Mouse (Mus musculus) E14TG2a.4 (cell line): ENCODE measurements around the gene Gm13306.
"Not testable (repeated sequence)": the region's sequence is repeated elsewhere in the genome, so short reads cannot be mapped to it uniquely, and the experiment has no call there.

Experiments used
- H3K27me3 ChIP-seq: 2 replicates; pipeline ENCODE4 v1.6.1; 2014; ENCODE audit warnings: low read length, control low read depth; ENCODE audit not compliant: insufficient read depth
- H3K36me3 ChIP-seq: 2 replicates; pipeline ENCODE4 v1.6.1; 2014; ENCODE audit warnings: low read length, control low read depth; ENCODE audit not compliant: insufficient read depth
- H3K4me1 ChIP-seq: replicated peaks from 2 replicates; pipeline ENCODE4 v1.6.1; 2014; ENCODE audit warnings: low read depth, low read length, control low read depth
- H3K4me3 ChIP-seq: replicated peaks from 2 replicates; pipeline ENCODE4 v1.5.1; 2014; ENCODE audit warnings: mild to moderate bottlenecking, low read length
- H3K9me3 ChIP-seq: 2 replicates; pipeline ENCODE4 v1.6.1; 2014; ENCODE audit warnings: low read length, control low read depth

Gm13306 gene

DNA sequence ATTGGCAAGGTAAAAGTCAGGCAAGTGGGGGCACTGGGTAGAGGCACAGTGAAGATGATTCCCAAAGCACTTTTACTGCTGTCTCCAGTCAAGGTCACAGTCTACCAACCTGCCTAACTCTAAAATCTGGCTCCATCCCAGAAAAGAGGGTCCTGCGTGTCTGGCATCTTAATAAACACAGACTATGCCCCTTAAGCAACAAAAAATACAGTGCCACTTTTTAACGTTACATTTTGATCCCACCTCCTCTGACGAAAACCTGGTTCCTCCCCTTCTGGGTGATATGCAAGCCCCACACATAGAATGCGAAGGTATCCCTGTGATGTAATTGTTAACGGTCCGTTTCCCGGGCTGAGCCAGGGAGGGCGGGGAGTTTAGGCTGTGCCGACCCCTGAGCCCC is at the start of gene Gm13306:
Gene Gm13306, plus strand, starts transcription at position 301 of the 400 bp plus-strand sequence.
- not testable (repeated sequence) for H3K9me3 ChIP-seq, H3K36me3 ChIP-seq, H3K4me3 ChIP-seq, H3K4me1 ChIP-seq, H3K27me3 ChIP-seq

DNA sequence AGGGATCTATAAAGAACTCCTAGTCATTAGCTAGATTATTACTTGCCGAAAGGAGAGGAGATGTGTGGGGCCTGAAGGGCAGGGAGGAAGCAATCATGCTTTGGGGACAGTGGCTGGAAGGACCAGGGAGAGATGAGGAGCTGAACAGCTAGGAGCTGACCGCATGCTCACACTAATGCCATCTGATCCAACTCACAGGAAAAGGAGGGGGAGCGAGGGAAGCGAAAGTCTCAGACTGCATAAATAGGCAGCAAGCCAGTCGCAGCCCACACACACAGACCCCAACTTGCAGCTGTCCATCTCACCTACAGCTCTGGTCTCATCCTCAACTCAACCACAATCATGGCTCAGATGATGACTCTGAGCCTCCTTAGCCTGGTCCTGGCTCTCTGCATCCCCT is 38.7 kb upstream of the Gm13306 start, which contains the start of gene Gm13304:
Gene Gm13304, plus strand, starts transcription at position 301 of the 400 bp plus-strand sequence.
- H3K4me1 ChIP-seq, H3K36me3 ChIP-seq, H3K4me3 ChIP-seq, H3K27me3 ChIP-seq, H3K9me3 ChIP-seq: not testable (repeated sequence)

DNA sequence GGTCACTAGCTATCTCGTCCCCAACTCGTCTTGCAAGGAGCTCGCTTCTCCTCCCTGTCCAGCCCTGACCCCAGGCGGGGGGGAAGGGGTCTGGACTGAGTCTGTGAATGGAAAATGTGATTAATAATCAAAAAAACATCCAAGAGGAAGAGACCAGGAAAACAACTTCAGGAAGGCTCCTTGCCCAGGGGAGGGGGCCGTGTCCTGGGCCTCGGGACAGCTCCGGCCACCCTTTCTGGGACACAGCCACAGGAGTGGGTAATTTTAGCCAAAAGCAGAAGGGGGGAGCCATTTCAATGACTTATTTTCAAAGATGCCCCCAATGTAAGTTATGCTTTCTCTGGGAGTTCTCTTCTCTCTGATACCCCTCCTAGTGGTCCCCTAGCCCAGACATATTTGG is 15.3 kb downstream of the Gm13306 start, which contains the start of gene Gm13305:
Gene Gm13305, minus strand, starts transcription at position 101 of the 400 bp plus-strand sequence.
- H3K27me3 ChIP-seq, H3K4me1 ChIP-seq, H3K36me3 ChIP-seq, H3K9me3 ChIP-seq, H3K4me3 ChIP-seq: not testable (repeated sequence)

DNA sequence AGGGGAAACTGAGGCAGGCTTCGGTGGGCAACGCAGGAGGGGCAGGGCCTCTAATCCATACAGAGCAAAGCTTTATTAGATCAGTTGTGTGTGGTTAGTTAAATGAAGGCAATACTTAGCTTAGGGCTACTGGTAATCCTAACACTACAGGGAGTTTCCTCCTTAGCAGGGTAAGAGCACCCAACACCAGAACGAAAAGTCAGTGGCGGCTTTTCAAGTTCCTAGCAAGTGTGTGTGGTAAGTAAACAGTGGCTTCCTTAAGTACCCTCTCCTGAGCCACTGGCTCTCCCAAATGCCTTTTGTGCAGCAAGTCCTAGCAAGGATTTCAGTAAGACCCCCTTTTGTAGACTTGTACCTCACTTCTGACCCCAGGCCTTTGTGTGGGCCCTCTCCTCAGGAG is 25.0 kb downstream of the Gm13306 start:
- H3K4me3 ChIP-seq: not testable (repeated sequence)

DNA sequence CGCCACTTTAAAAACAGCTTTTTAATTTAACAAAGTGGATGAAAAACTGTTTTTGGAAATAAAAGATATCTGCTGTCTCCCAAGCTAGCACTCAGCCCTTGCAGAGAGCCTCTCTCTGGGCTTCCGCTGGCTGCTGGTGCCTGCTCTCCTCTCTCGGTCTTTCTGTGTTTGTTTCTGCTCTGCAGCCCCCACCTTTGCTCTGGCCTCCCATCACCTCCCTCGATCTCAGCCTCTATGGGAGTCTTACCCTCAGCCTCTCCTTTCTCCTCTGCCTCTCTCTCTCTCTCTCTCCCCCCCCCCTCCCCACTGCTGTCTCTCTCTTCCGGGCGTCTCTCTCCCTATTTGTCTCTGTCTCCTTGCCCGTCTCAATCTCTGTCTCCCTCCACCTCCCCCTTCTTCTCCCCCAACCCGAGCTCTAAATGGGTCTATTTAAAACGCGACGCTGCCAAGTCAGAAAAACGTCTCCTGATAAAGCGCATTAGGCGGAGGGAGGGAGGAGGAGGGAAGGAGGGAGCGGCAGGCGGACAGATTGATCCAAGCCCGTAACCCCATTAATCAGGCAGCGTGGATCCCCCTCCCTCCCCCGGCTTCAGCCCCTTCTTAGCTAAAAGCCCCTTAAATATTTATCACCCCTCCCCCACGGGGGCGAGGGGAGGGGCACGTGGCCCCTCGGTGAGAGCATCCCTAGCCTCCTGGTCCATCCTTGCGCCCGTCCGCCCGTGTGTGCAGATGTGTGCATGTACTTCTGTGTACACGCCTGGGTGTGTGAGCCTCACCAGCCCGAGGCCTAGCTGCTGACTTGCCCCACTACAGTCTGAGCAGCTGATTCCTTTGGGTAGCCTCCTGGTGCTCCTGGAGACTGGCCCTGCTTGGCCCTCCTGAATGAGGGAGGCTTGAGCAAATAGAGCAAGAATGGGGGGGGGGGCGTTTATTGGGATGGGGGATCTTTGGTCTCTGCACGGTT is 30.3 kb downstream of the Gm13306 start:
- not testable (repeated sequence) for H3K4me3 ChIP-seq, H3K27me3 ChIP-seq, H3K36me3 ChIP-seq

More for the DNA sequence above, 25.0 kb downstream of the Gm13306 start:
- H3K27me3 ChIP-seq, H3K4me1 ChIP-seq, H3K36me3 ChIP-seq, H3K9me3 ChIP-seq: not testable (repeated sequence)

DNA sequence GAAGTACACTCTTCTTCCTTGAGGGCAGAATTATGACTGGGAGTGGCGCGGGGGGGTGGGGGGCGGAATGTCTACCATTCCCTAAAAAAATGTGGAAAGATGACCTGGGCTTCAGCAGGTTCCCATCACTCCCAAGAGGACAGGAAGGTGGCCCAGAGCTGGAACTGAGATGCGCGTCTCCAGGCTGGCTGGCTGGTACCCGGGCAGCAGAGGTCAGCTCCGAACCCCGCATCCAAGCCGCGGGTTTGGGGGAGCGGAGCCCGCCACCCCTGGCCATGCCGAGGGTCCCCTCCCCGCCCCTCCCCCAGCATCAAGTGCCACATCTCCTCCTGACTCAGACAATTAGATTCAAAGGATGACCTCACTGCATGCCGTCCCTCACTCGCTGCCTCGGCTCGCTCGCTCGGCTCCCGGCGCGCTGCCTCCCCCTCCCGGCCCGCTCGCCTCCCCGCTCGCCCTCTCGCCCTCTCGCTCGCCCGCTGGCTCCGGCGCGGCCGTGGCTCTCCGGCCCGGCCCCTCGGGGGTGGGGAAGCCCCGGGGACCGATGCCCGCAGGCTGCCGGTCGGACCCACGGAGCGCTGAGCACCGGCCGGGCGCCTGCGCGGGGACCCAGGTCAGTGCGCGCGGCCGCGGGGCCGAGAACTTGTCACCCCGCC is 31.2 kb downstream of the Gm13306 start:
- not testable (repeated sequence) for H3K4me1 ChIP-seq

More for the DNA sequence above, 30.3 kb downstream of the Gm13306 start:
- H3K9me3 ChIP-seq, H3K4me1 ChIP-seq: not testable (repeated sequence)

DNA sequence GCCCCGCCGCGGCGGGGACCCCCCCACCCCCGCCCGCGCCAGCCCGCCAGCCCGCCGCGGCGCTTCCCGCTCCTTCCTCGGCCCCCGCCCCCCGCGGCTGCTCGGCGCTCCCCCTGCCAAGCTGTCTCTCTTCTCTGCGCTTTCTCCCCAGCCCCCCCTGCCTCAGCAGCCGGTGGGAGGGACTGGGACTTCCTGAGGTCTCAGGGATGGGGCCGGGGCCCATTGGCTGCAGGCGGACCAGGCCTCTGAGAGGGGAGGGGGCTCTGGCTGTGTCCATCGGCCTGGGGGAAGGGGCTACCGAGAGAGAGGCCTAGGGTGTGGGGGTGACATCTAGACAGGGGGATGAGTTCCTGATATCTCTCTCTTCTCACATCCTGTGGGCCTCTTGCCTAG is 31.7 kb downstream of the Gm13306 start:
- not testable (repeated sequence) for H3K4me1 ChIP-seq, H3K36me3 ChIP-seq

More for the DNA sequence above, 31.2 kb downstream of the Gm13306 start:
- not testable (repeated sequence) for H3K27me3 ChIP-seq, H3K4me3 ChIP-seq, H3K36me3 ChIP-seq, H3K9me3 ChIP-seq

More for the DNA sequence above, 31.7 kb downstream of the Gm13306 start:
- H3K9me3 ChIP-seq, H3K4me3 ChIP-seq, H3K27me3 ChIP-seq: not testable (repeated sequence)
